Mouse (Mus musculus): ENCODE results near the gene Mmrn2. TPM values are rescaled to one million over a fixed set of nuclear protein-coding genes. Genes with fewer than 3 reads are reported as not detected.
A peak's percentile ranks its signal among the peaks of the same experiment; 100 is the strongest.

Mmrn2 gene
- polyA plus RNA-seq, 1 experiment from 2014 or later = 28.2 TPM

- peaks cover 4% of the 10 kb centered on the region; the same call in 1 of the 2 replicates for H3K4me1 ChIP-seq (ENCODE audit: control insufficient read depth, insufficient read depth, low read length)
- no peaks in the 10 kb centered on the region for H3K36me3 ChIP-seq (ENCODE audit: control insufficient read depth, insufficient read depth)
- ATAC-seq (replicated peaks; ENCODE audit: extremely low read depth, insufficient read depth, low FRiP score) = no peak
- H3K9ac ChIP-seq (ENCODE audit: low read length) = no peak overlapping the region
- WGBS = 81% methylated on average over 2 of the region's 2 CpGs
- H3K9me3 ChIP-seq (replicated peaks; ENCODE audit: control insufficient read depth, low read length) = no peaks in the 10 kb centered on the region
- no peak overlapping the region for H3K27ac ChIP-seq (ENCODE audit: low read length)
- H3K27me3 ChIP-seq (ENCODE audit: control insufficient read depth, insufficient read depth, low read length) = no peaks in the 10 kb centered on the region
- H3K4me3 ChIP-seq (ENCODE audit: low read length) = no peak overlapping the region
- H3K4me2 ChIP-seq (ENCODE audit: low read depth, low read length) = no peak overlapping the region
Observed at GRCm38 (mm10) chr14:34365147-34365507, 10.1 kb upstream of the Mmrn2 start.

GRCm38 (mm10) chr14:34370203-34370602 is 5.1 kb upstream of the Mmrn2 start:
- H3K27ac ChIP-seq (ENCODE audit: low read length) = no peak overlapping the region
- WGBS = 69% methylated on average over 3 of the region's 3 CpGs
- no peak overlapping the region for H3K4me3 ChIP-seq (ENCODE audit: low read length)
- peaks cover 3% of the 10 kb centered on the region for H3K4me1 ChIP-seq (ENCODE audit: control insufficient read depth, insufficient read depth, low read length)
- no peak overlapping the region for H3K4me2 ChIP-seq (ENCODE audit: low read depth, low read length)
- H3K27me3 ChIP-seq (ENCODE audit: control insufficient read depth, insufficient read depth, low read length) = no peaks in the 10 kb centered on the region
- no peaks in the 10 kb centered on the region for H3K9me3 ChIP-seq (replicated peaks; ENCODE audit: control insufficient read depth, low read length)
- H3K36me3 ChIP-seq (ENCODE audit: control insufficient read depth, insufficient read depth) = no peaks in the 10 kb centered on the region
- H3K9ac ChIP-seq (ENCODE audit: low read length) = no peak overlapping the region
- ATAC-seq (replicated peaks; ENCODE audit: extremely low read depth, insufficient read depth, low FRiP score) = no peak

GRCm38 (mm10) chr14:34370921-34371320 is 4.3 kb upstream of the Mmrn2 start:
- Histone ChIP-seq H3K4me1 (ENCODE audit: control insufficient read depth, insufficient read depth, low read length) (peaks cover 3% of the 10 kb centered on the region), H3K27ac (ENCODE audit: low read length) (no peak overlapping the region)

GRCm38 (mm10) chr14:34371763-34372162 is 3.5 kb upstream of the Mmrn2 start:
- H3K9ac ChIP-seq (ENCODE audit: low read length) = no peak overlapping the region
- ATAC-seq (replicated peaks; ENCODE audit: extremely low read depth, insufficient read depth, low FRiP score) = no peak
- H3K27ac ChIP-seq (ENCODE audit: low read length) = no peak overlapping the region
- no peak overlapping the region for H3K4me3 ChIP-seq (ENCODE audit: low read length)
- H3K9me3 ChIP-seq (replicated peaks; ENCODE audit: control insufficient read depth, low read length) = no peaks in the 10 kb centered on the region
- 82% methylated on average over 2 of the region's 2 CpGs for WGBS
- no peaks in the 10 kb centered on the region for H3K36me3 ChIP-seq (ENCODE audit: control insufficient read depth, insufficient read depth)
- H3K4me1 ChIP-seq (ENCODE audit: control insufficient read depth, insufficient read depth, low read length) = peaks cover 3% of the 10 kb centered on the region
- no peak overlapping the region for H3K4me2 ChIP-seq (ENCODE audit: low read depth, low read length)
- H3K27me3 ChIP-seq (ENCODE audit: control insufficient read depth, insufficient read depth, low read length) = no peaks in the 10 kb centered on the region

More at GRCm38 (mm10) chr14:34370921-34371320, 4.3 kb upstream of the Mmrn2 start:
- WGBS = 87% methylated on average over 3 of the region's 3 CpGs
- no peak for ATAC-seq (replicated peaks; ENCODE audit: extremely low read depth, insufficient read depth, low FRiP score)
- Histone ChIP-seq H3K27me3 (ENCODE audit: control insufficient read depth, insufficient read depth, low read length) (no peaks in the 10 kb centered on the region), H3K36me3 (ENCODE audit: control insufficient read depth, insufficient read depth) (no peaks in the 10 kb centered on the region), H3K4me2 (ENCODE audit: low read depth, low read length) (no peak overlapping the region), H3K9me3 (replicated peaks; ENCODE audit: control insufficient read depth, low read length) (no peaks in the 10 kb centered on the region), H3K4me3 (ENCODE audit: low read length) (no peak overlapping the region), H3K9ac (ENCODE audit: low read length) (no peak overlapping the region)

GRCm38 (mm10) chr14:34372646-34373045 is 2.6 kb upstream of the Mmrn2 start:
- Histone ChIP-seq H3K36me3 (ENCODE audit: control insufficient read depth, insufficient read depth) (no peaks in the 10 kb centered on the region), H3K4me1 (ENCODE audit: control insufficient read depth, insufficient read depth, low read length) (peaks cover 3% of the 10 kb centered on the region), H3K4me2 (ENCODE audit: low read depth, low read length) (no peak overlapping the region), H3K27ac (ENCODE audit: low read length) (no peak overlapping the region), H3K27me3 (ENCODE audit: control insufficient read depth, insufficient read depth, low read length) (no peaks in the 10 kb centered on the region), H3K4me3 (ENCODE audit: low read length) (no peak overlapping the region), H3K9ac (ENCODE audit: low read length) (no peak overlapping the region), H3K9me3 (replicated peaks; ENCODE audit: control insufficient read depth, low read length) (no peaks in the 10 kb centered on the region)
- 79% methylated on average over 6 of the region's 6 CpGs for WGBS
- no peak for ATAC-seq (replicated peaks; ENCODE audit: extremely low read depth, insufficient read depth, low FRiP score)

- H3K4me3 ChIP-seq (ENCODE audit: low read length) = no peak overlapping the region
Observed at GRCm38 (mm10) chr14:34373581-34373980, 1.7 kb upstream of the Mmrn2 start.

GRCm38 (mm10) chr14:34374577-34374976 is 688 bp upstream of the Mmrn2 start, which contains the start of gene Sncg:
Gene Sncg (minus strand): TSS chr14:34374789.
- Histone ChIP-seq H3K9ac (ENCODE audit: low read length) (peak within 1 kb of the TSS; percentile 39; the same call in 1 of the 2 replicates), H3K27ac (ENCODE audit: low read length) (peak within 1 kb of the TSS; percentile 43), H3K9me3 (replicated peaks; ENCODE audit: control insufficient read depth, low read length) (no peaks in the 10 kb centered on the region), H3K36me3 (ENCODE audit: control insufficient read depth, insufficient read depth) (no peaks in the 10 kb centered on the region), H3K4me3 (ENCODE audit: low read length) (peak within 1 kb of the TSS; percentile 46), H3K27me3 (ENCODE audit: control insufficient read depth, insufficient read depth, low read length) (no peaks in the 10 kb centered on the region), H3K4me1 (ENCODE audit: control insufficient read depth, insufficient read depth, low read length) (peaks cover 11% of the 10 kb centered on the region), H3K4me2 (ENCODE audit: low read depth, low read length) (peak within 1 kb of the TSS; percentile 43)
- no peak for ATAC-seq (replicated peaks; ENCODE audit: extremely low read depth, insufficient read depth, low FRiP score)
- 33% methylated on average over 10 of the region's 10 CpGs for WGBS

More at GRCm38 (mm10) chr14:34373581-34373980, 1.7 kb upstream of the Mmrn2 start:
- no peak overlapping the region for H3K9ac ChIP-seq (ENCODE audit: low read length)
- no peaks in the 10 kb centered on the region for H3K27me3 ChIP-seq (ENCODE audit: control insufficient read depth, insufficient read depth, low read length)
- H3K4me2 ChIP-seq (ENCODE audit: low read depth, low read length) = no peak overlapping the region
- H3K4me1 ChIP-seq (ENCODE audit: control insufficient read depth, insufficient read depth, low read length) = peaks cover 5% of the 10 kb centered on the region
- ATAC-seq (replicated peaks; ENCODE audit: extremely low read depth, insufficient read depth, low FRiP score) = no peak
- H3K27ac ChIP-seq (ENCODE audit: low read length) = no peak overlapping the region
- 76% methylated on average over 6 of the region's 6 CpGs for WGBS
- H3K9me3 ChIP-seq (replicated peaks; ENCODE audit: control insufficient read depth, low read length) = no peaks in the 10 kb centered on the region
- H3K36me3 ChIP-seq (ENCODE audit: control insufficient read depth, insufficient read depth) = no peaks in the 10 kb centered on the region

- H3K4me1 ChIP-seq (ENCODE audit: control insufficient read depth, insufficient read depth, low read length) = peaks cover 11% of the 10 kb centered on the region
- H3K4me3 ChIP-seq (ENCODE audit: low read length) = peak overlapping the region; percentile 46
- no peaks in the 10 kb centered on the region for H3K27me3 ChIP-seq (ENCODE audit: control insufficient read depth, insufficient read depth, low read length)
- ATAC-seq (replicated peaks; ENCODE audit: extremely low read depth, insufficient read depth, low FRiP score) = no peak
- H3K4me2 ChIP-seq (ENCODE audit: low read depth, low read length) = peak overlapping the region; percentile 43
- H3K9ac ChIP-seq (ENCODE audit: low read length) = peak overlapping the region; percentile 44; the same call in 1 of the 2 replicates
- no peaks in the 10 kb centered on the region for H3K9me3 ChIP-seq (replicated peaks; ENCODE audit: control insufficient read depth, low read length)
- 73% methylated on average over 5 of the region's 5 CpGs for WGBS
- no peaks in the 10 kb centered on the region for H3K36me3 ChIP-seq (ENCODE audit: control insufficient read depth, insufficient read depth)
- peak overlapping the region; percentile 43 for H3K27ac ChIP-seq (ENCODE audit: low read length)
Observed at GRCm38 (mm10) chr14:34375941-34376340, 676 bp downstream of the Mmrn2 start.

- Histone ChIP-seq H3K27ac (ENCODE audit: low read length) (peak overlapping the region; percentile 10), H3K4me3 (ENCODE audit: low read length) (peak overlapping the region; percentile 46), H3K36me3 (ENCODE audit: control insufficient read depth, insufficient read depth) (no peaks in the 10 kb centered on the region), H3K27me3 (ENCODE audit: control insufficient read depth, insufficient read depth, low read length) (no peaks in the 10 kb centered on the region), H3K9me3 (replicated peaks; ENCODE audit: control insufficient read depth, low read length) (no peaks in the 10 kb centered on the region), H3K9ac (ENCODE audit: low read length) (no peak overlapping the region), H3K4me2 (ENCODE audit: low read depth, low read length) (peak overlapping the region; percentile 43), H3K4me1 (ENCODE audit: control insufficient read depth, insufficient read depth, low read length) (peaks cover 11% of the 10 kb centered on the region)
- no peak for ATAC-seq (replicated peaks; ENCODE audit: extremely low read depth, insufficient read depth, low FRiP score)
- WGBS = 74% methylated on average over 4 of the region's 4 CpGs
Observed at GRCm38 (mm10) chr14:34377121-34377520, 1.9 kb downstream of the Mmrn2 start.
